Mouse (Mus musculus): ENCODE data around the gene Casc3.
"Not testable (repeated sequence)": the region's sequence is repeated elsewhere in the genome, so short reads cannot be mapped to it uniquely, and the experiment has no call there.

The Casc3 gene

DNA sequence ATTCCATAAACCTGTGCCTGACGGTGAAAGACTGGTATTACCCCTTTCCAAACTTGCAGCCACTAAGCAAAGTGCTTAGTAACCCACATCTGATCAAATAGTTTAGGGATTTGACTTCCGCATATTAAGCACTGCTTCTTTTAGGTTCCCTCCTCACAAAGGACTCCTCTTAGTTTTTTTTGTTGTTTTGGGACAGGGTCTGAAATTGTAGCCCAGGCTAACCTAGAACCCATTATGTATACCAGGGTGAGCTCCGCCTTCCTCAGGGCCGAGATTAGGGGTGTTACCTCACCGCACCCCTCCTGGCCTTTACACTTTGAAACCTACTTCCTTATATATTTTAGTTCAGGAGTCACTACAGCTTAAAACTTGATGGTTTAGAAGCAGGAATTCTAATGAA is 14.9 kb upstream of the Casc3 start:
- DNase-seq (ENCODE audit: low spot score): no peak

DNA sequence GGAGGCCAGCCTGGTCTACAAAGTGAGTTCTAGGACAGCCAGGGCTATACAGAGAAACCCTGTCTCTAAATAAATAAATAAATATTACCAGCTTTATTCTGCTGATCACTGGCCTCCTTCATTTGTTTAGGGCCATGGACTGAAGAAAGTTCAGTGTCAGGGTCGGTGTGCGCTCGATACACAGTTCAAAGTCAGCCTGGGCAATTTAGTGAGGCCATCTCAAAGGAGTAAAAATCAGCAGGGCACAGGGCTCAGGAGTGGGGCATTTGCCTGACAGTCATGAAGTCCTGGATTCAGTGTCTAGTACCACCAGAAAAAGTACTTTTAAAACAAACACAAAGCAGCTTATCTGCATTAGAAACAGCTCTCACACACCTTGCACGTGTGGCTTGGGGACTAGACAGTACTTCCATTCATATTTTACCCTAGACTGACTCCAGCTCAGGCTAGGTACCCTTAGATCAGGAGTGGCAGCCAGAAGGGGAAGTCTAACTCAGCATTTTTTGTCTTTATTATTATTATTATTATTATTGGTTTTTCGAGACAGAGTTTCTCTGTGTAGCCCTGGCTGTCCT is 14.0 kb upstream of the Casc3 start:
- DNase-seq (ENCODE audit: low spot score): no peak

DNA sequence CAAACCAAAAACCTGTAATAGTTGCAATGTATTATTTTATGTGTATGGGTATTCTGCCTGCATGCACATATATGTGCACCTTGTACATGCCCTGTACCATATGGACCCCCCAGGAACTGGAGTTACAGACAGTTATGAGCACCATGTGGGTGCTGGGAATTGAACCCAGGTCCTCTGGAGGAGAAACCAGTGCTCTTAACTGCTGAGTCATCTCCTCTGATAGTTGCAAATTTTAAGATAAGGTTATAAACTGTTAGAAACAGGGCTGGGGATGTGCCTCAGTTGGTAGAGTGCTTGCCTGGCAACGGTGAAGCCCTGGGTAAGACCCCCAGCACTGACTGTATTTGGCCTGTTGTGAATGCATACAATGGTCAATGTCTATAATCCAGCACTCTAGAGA is 13.3 kb upstream of the Casc3 start:
- no peak for DNase-seq (ENCODE audit: low spot score)

DNA sequence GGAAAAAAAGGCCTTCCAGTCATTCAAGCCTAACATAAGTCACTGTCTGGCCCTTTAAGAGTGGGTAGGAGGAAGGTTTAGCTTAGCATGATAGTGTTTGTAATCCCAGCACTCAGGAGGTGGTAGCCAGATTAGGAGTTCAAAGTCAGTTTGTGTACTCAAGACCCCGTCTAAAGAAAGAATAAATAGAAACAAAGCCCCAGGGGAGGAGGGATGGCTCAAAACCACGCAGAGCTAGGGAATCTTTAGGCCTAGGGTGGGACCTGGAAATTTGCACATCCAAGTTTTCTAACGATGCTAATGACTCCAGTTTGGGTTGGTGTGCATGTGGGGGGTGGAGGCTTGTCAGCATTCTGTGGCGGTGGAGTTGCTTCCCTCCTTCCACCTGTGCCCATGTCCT is 12.6 kb upstream of the Casc3 start:
- DNase-seq (ENCODE audit: low spot score): no peak

DNA sequence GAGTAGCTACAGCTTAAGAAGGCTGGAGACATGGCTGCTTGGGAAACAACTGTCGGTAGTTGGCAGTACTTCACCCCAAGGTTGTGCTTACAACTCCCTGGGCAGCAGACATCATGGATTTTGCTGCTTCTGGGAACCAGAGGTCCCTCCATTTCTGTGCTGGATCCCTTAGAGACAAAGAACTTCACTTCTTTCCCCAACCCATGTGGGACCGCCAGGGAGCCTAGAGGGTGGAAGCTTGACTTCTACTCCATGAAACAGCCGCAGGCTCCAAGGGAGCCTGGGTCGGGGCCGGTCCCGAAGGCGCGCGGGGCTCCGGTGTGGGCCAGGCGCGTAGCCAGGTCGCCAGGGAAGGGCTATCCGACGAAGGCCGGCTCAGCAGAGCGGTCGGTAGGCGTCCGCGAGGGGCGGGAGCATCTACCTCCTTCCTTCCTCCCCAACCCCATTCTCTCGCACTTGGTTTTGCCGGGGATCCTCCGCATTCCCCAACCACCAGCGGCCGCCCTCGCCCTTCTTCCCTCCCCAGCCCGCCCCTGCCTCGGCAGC is 10.2 kb upstream of the Casc3 start:
- no peak for DNase-seq (ENCODE audit: low spot score)

DNA sequence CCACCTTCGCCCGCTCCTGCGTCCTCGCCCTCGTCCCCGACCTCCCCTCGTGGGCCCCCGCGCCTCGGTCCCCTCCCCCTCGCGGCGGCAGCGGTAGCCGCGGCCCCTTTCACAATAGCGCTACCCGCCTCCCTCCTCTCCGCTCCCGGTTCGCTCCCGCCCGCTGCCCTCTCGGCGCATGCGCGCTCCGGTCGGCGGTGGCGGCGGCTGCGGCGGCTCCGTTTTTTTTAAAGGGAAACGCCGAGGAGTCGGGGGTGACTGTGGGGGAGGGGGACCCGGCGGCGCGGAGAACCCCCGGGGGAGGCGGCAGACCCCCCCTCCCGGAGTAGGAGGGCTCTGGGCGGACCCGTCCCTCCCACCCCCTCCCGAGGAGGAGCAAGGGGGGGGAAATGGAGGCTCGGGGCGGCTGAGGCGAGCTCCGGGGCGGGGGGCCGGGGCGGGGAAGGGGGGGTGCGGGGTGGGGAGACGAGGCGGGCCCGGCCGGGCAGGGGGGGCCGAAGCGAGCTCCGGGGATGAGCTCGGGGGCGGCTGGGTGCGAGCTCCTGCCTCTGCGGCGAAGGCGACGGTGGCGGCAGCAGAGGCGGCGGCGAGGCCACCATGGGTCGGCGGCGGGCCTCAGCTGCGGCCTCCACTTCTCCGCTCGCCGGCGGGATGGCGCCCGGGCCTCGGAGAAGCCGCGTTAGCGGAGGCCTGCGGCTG is 9.5 kb upstream of the Casc3 start, which contains the start of gene Msl1:
Msl1 (plus strand) TSS at position 502 of the 699 bp plus-strand sequence.
- peak; percentile 92 for DNase-seq (ENCODE audit: low spot score)

DNA sequence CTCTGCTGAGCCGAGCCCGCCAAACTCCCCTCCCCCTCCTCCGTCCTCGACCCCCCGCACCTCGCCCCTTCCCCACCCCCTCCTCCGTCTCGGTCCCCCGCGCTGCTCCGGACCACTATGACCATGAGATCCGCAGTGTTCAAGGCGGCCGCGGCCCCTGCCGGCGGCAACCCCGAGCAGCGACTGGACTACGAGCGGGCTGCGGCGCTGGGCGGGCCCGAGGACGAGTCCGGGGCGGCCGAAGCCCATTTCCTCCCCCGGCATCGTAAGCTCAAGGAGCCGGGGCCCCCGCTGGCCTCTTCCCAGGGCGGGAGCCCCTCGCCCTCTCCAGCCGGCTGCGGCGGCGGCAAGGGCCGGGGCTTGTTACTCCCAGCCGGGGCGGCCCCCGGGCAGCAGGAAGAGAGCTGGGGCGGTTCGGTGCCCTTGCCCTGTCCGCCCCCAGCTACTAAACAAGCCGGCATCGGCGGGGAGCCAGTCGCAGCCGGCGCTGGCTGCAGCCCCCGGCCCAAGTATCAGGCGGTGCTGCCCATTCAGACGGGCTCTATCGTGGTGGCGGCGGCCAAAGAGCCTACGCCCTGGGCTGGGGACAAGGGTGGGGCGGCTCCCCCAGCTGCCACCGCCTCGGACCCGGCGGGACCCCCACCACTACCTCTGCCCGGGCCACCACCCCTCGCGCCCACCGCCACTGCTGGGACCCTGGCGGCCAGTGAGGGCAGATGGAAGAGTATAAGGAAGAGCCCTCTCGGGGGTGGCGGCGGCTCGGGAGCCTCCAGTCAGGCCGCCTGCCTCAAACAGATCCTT is 8.8 kb upstream of the Casc3 start:
- DNase-seq (ENCODE audit: low spot score): peak; percentile 78

GRCm38 (mm10) chr11:98796515-98797216 is 8.0 kb upstream of the Casc3 start:
- DNase-seq (ENCODE audit: low spot score): peak; percentile 82

DNA sequence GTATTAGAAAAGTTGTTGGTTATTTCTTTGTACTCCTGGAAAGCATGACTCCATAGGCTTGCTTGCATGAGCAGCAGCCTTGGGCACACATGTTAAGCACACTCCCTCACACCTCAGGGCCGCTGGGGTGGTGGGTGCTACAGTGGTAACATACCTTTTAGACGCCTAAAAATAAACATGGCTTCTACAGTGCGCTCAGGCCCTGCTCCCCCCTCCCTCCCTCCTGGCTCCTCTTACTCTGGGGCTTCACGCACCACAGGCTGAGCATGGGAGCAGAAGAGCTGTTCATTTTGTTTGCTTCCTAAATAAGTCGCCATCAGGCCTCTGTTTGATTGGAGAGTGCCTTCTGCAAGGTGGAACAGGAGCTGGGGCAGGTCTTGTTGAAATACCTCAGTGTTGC is 7.4 kb upstream of the Casc3 start:
- DNase-seq (ENCODE audit: low spot score): no peak

DNA sequence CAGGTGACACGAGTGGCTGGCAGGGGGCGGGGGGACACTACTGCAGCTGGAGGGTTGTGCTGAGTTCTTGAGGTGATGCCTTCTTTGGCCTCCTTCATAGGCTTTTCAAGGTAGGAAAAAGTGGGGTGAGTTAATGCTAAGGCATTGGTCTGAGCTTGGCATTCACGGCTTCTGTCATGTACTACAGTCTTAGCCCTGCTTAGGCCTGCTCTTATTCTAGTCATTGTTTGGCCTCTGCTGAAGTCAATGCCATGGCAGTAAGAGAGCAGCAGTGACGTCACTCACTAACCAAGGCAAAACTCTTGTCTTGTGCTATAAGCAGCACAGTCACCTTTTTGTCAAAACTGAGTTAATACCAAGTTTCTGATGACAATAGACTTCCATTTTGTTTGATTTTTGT is 6.8 kb upstream of the Casc3 start:
- no peak for DNase-seq (ENCODE audit: low spot score)

- DNase-seq (ENCODE audit: low spot score): no peak
Measured at GRCm38 (mm10) chr11:98808417-98808816, 3.7 kb downstream of the Casc3 start.

DNA sequence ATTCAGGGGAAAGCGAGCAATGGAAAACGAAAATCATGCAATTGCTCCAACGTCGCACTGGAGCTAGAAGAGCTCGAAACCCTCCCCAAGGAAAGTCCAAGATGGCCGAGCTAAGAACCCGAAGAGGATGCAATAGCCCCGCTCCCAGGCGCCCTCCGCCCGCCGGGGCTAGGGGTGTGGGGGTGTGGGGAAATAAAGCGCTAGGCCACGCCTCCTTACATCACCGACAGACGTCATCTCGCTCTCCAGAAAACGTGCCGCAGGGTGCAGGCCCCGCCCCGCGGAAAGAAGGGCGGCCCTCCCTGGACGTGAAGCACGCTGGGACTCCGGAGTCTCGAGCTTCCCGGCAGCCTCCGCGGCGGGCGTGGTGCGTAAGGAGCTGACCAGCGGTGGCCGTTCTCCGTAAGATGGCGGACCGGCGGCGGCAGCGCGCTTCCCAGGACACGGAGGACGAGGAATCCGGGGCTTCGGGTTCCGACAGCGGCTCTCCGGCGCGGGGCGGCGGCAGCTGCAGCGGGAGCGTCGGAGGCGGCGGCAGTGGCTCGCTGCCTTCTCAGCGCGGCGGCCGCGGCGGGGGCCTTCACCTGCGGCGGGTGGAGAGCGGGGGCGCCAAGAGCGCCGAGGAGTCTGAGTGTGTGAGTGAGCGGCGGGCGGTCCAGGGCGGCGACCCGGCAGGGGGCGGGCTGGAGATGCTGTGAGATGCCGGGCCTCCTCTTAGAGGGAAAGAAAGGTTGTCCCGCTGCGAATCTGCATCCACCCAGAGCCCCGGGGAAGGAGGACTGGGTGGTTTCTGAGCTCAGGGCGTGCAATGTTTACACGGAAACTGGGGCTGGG is 5.0 kb downstream of the Casc3 start:
- DNase-seq (ENCODE audit: low spot score): peak; percentile 98

- no peak for DNase-seq (ENCODE audit: low spot score)
Measured at GRCm38 (mm10) chr11:98810686-98811085, 6.0 kb downstream of the Casc3 start.

- no peak for DNase-seq (ENCODE audit: low spot score)
Measured at GRCm38 (mm10) chr11:98816706-98817239, 12.1 kb downstream of the Casc3 start.

DNA sequence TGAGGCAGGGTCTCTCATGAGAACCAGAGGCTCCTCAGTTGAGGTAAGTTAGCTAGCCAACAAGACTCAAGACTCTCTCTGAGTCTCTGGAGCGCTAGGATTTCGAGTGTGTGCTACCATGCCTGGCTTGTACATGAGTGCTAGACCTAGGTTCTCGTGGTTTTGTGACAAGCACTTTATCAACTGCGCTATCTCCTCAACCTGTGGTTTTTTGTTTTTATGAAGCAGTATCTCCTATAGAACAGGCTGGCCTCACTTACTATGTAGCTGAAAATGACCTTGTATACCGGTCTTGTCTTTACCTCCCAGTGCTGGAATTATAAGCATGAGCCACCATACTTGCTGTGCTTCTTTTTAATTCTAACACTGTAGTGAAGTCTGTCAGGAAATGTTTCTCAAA is 16.3 kb downstream of the Casc3 start:
- DNase-seq (ENCODE audit: low spot score): no peak

DNA sequence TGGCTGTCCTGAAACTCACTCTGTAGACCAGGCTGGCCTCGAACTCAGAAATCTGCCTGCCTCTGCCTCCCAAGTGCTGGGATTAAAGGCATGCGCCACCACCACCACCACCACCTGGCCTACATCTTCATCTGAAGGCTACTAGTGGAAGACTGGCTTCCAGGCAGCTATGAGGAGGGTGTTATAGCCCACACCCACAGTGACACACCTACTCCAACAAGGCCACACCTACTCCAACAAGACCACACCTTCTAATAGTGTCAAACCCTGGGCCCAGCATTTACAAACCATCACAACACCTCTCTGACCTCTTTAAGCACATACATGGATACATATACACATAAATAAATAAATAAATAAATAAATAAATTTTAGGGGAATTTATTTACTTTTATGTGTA is 21.4 kb downstream of the Casc3 start:
- not testable (repeated sequence) for DNase-seq (ENCODE audit: low spot score)

DNA sequence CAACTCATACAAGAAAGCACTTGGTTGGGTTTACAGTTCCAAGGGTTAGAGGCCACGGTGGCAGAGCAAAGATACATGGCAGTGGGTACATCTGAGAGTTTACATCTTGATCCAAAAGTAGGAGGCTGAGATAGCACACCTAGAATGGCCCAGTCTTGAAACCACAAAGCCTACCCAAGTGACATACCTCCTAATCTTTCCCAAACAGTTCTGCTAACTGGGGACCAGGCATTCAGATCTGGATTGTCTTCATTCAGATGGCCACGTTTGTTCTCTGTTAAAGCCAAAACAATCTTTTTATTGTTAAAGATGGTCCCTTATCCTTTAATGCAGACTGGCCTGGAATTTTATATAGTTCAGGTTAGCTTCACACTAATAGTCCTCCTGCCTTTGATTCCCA is 23.2 kb downstream of the Casc3 start:
- no peak for DNase-seq (ENCODE audit: low spot score)

GRCm38 (mm10) chr11:98829091-98829775 is 24.5 kb downstream of the Casc3 start:
- DNase-seq (ENCODE audit: low spot score): no peak

DNA sequence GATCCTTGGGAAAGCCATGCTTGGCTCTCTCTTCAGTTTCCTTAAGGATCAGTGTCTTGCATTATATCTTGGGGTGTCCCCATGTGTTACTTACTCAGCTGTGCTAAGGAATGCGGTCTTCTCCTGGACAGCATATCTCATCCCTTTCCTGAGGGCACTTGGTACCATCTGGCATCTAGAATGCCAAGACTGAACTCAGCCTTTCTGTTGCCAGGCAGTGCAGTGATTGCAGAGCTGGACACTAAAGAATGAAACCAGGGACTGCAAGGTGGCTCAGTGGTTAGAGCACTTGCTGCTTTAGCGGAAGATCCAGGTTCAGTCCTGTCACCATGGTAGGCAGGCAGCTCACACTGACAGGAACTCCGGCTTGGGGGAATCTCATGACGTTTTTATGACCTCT is 25.2 kb downstream of the Casc3 start:
- DNase-seq (ENCODE audit: low spot score): no peak

GRCm38 (mm10) chr11:98835296-98835695 is 30.6 kb downstream of the Casc3 start:
- DNase-seq (ENCODE audit: low spot score): no peak

- no peak for DNase-seq (ENCODE audit: low spot score)
Measured at GRCm38 (mm10) chr11:98835725-98836124, 31.0 kb downstream of the Casc3 start.

Measured in testis, postnatal 10 days (tissue).